Mouse (Mus musculus): ENCODE measurements around the gene Caml.
"Not testable (repeated sequence)": the region's sequence is repeated elsewhere in the genome, so short reads cannot be mapped to it uniquely, and the experiment has no call there.

The Caml gene

GRCm38 (mm10) chr13:55607624-55608006, 15.2 kb upstream of the Caml start:
- no peaks in the 10 kb centered on the region for H3K27me3 ChIP-seq (ENCODE audit: insufficient read depth, low read length)

GRCm38 (mm10) chr13:55611996-55612395, 10.8 kb upstream of the Caml start:
- no peaks in the 10 kb centered on the region for H3K27me3 ChIP-seq (ENCODE audit: insufficient read depth, low read length)
- no peaks in the 10 kb centered on the region for H3K9me3 ChIP-seq (ENCODE audit: low read length)
- peaks cover 35% of the 10 kb centered on the region for H3K36me3 ChIP-seq (ENCODE audit: insufficient read depth, low read length)
- TF ChIP-seq NANOG (IDR thresholded peaks at IDR 0.05; ENCODE audit: borderline replicate concordance, low read length) (no peak), CTCF (conservative IDR thresholded peaks at IDR 0.05; ENCODE audit: low read length) (no peak), POU5F1 (IDR thresholded peaks at IDR 0.05; ENCODE audit: borderline replicate concordance, low read length) (no peak)
- no peak overlapping the region for H3K4me3 ChIP-seq (replicated peaks; ENCODE audit: low read length)
- peaks cover 42% of the 10 kb centered on the region for H3K4me1 ChIP-seq (replicated peaks; ENCODE audit: low read depth, low read length)

More at GRCm38 (mm10) chr13:55607624-55608006, 15.2 kb upstream of the Caml start:
- no peaks in the 10 kb centered on the region for H3K9me3 ChIP-seq (ENCODE audit: low read length)
- TF ChIP-seq POU5F1 (IDR thresholded peaks at IDR 0.05; ENCODE audit: borderline replicate concordance, low read length) = no peak
- TF ChIP-seq CTCF (conservative IDR thresholded peaks at IDR 0.05; ENCODE audit: low read length) = no peak
- TF ChIP-seq NANOG (IDR thresholded peaks at IDR 0.05; ENCODE audit: borderline replicate concordance, low read length) = no peak
- no peak overlapping the region for H3K4me3 ChIP-seq (replicated peaks; ENCODE audit: low read length)
- H3K4me1 ChIP-seq (replicated peaks; ENCODE audit: low read depth, low read length) = peaks cover 69% of the 10 kb centered on the region
- peaks cover 53% of the 10 kb centered on the region for H3K36me3 ChIP-seq (ENCODE audit: insufficient read depth, low read length)

GRCm38 (mm10) chr13:55613471-55613870, 9.3 kb upstream of the Caml start:
- H3K9me3 ChIP-seq (ENCODE audit: low read length) = no peaks in the 10 kb centered on the region
- no peaks in the 10 kb centered on the region for H3K27me3 ChIP-seq (ENCODE audit: insufficient read depth, low read length)
- H3K4me3 ChIP-seq (replicated peaks; ENCODE audit: low read length) = no peak overlapping the region
- H3K36me3 ChIP-seq (ENCODE audit: insufficient read depth, low read length) = peaks cover 20% of the 10 kb centered on the region
- no peak for TF ChIP-seq CTCF (conservative IDR thresholded peaks at IDR 0.05; ENCODE audit: low read length)
- no peak for TF ChIP-seq POU5F1 (IDR thresholded peaks at IDR 0.05; ENCODE audit: borderline replicate concordance, low read length)
- TF ChIP-seq NANOG (IDR thresholded peaks at IDR 0.05; ENCODE audit: borderline replicate concordance, low read length) = no peak
- peaks cover 27% of the 10 kb centered on the region for H3K4me1 ChIP-seq (replicated peaks; ENCODE audit: low read depth, low read length)

- H3K4me1 ChIP-seq (replicated peaks; ENCODE audit: low read depth, low read length) = peaks cover 17% of the 10 kb centered on the region
- no peak overlapping the region for H3K4me3 ChIP-seq (replicated peaks; ENCODE audit: low read length)
- H3K27me3 ChIP-seq (ENCODE audit: insufficient read depth, low read length) = no peaks in the 10 kb centered on the region
- no peaks in the 10 kb centered on the region for H3K36me3 ChIP-seq (ENCODE audit: insufficient read depth, low read length)
- no peaks in the 10 kb centered on the region for H3K9me3 ChIP-seq (ENCODE audit: low read length)
- TF ChIP-seq NANOG (IDR thresholded peaks at IDR 0.05; ENCODE audit: borderline replicate concordance, low read length) (no peak), CTCF (conservative IDR thresholded peaks at IDR 0.05; ENCODE audit: low read length) (no peak), POU5F1 (IDR thresholded peaks at IDR 0.05; ENCODE audit: borderline replicate concordance, low read length) (no peak)
These were observed 3.5 kb upstream of the Caml start for GRCm38 (mm10) chr13:55619328-55619727.

GRCm38 (mm10) chr13:55620275-55620674, 2.5 kb upstream of the Caml start:
- no peaks in the 10 kb centered on the region for H3K9me3 ChIP-seq (ENCODE audit: low read length)
- peaks cover 8% of the 10 kb centered on the region for H3K36me3 ChIP-seq (ENCODE audit: insufficient read depth, low read length)
- no peak overlapping the region for H3K4me3 ChIP-seq (replicated peaks; ENCODE audit: low read length)
- H3K27me3 ChIP-seq (ENCODE audit: insufficient read depth, low read length) = no peaks in the 10 kb centered on the region
- TF ChIP-seq CTCF (conservative IDR thresholded peaks at IDR 0.05; ENCODE audit: low read length) (no peak), NANOG (IDR thresholded peaks at IDR 0.05; ENCODE audit: borderline replicate concordance, low read length) (no peak), POU5F1 (IDR thresholded peaks at IDR 0.05; ENCODE audit: borderline replicate concordance, low read length) (no peak)
- H3K4me1 ChIP-seq (replicated peaks; ENCODE audit: low read depth, low read length) = peaks cover 23% of the 10 kb centered on the region

GRCm38 (mm10) chr13:55622156-55622648, 603 bp upstream of the Caml start:
- Histone ChIP-seq H3K36me3 (ENCODE audit: insufficient read depth, low read length) (peaks cover 18% of the 10 kb centered on the region), H3K4me1 (replicated peaks; ENCODE audit: low read depth, low read length) (peaks cover 24% of the 10 kb centered on the region), H3K4me3 (replicated peaks; ENCODE audit: low read length) (peak overlapping the region; percentile 90)
- H3K9me3 ChIP-seq (ENCODE audit: low read length); H3K27me3 ChIP-seq (ENCODE audit: insufficient read depth, low read length): not testable (repeated sequence)

GRCm38 (mm10) chr13:55634639-55635127, 11.9 kb downstream of the Caml start, which contains the start of gene Ddx46:
Gene Ddx46 (plus strand): TSS chr13:55635027.
- peaks cover 44% of the 10 kb centered on the region for H3K4me1 ChIP-seq (replicated peaks; ENCODE audit: low read depth, low read length)

GRCm38 (mm10) chr13:55635146-55635571, 12.4 kb downstream of the Caml start:
- H3K4me1 ChIP-seq (replicated peaks; ENCODE audit: low read depth, low read length) = peaks cover 49% of the 10 kb centered on the region
- H3K36me3 ChIP-seq (ENCODE audit: insufficient read depth, low read length) = peaks cover 65% of the 10 kb centered on the region
- H3K9me3 ChIP-seq (ENCODE audit: low read length) = no peaks in the 10 kb centered on the region

More at GRCm38 (mm10) chr13:55634639-55635127, 11.9 kb downstream of the Caml start, which contains the start of gene Ddx46:
- TF ChIP-seq CTCF (conservative IDR thresholded peaks at IDR 0.05; ENCODE audit: low read length) = no peak; the same call in 1 of the 2 replicates
- TF ChIP-seq NANOG (IDR thresholded peaks at IDR 0.05; ENCODE audit: borderline replicate concordance, low read length) = no peak
- TF ChIP-seq POU5F1 (IDR thresholded peaks at IDR 0.05; ENCODE audit: borderline replicate concordance, low read length) = no peak
- peak within 1 kb of the TSS; percentile 100 for H3K4me3 ChIP-seq (replicated peaks; ENCODE audit: low read length)
- peaks cover 65% of the 10 kb centered on the region for H3K36me3 ChIP-seq (ENCODE audit: insufficient read depth, low read length)
- H3K27me3 ChIP-seq (ENCODE audit: insufficient read depth, low read length) = no peaks in the 10 kb centered on the region
- H3K9me3 ChIP-seq (ENCODE audit: low read length) = no peaks in the 10 kb centered on the region

More at GRCm38 (mm10) chr13:55635146-55635571, 12.4 kb downstream of the Caml start:
- H3K27me3 ChIP-seq (ENCODE audit: insufficient read depth, low read length) = no peaks in the 10 kb centered on the region
- TF ChIP-seq CTCF (conservative IDR thresholded peaks at IDR 0.05; ENCODE audit: low read length) (no peak), NANOG (IDR thresholded peaks at IDR 0.05; ENCODE audit: borderline replicate concordance, low read length) (no peak), POU5F1 (IDR thresholded peaks at IDR 0.05; ENCODE audit: borderline replicate concordance, low read length) (no peak)
- peak overlapping the region; percentile 100 for H3K4me3 ChIP-seq (replicated peaks; ENCODE audit: low read length)
